ENCODE assay signal across 8 mouse cellular contexts in genomic region chrX:53269289-53270062, GRCm38 (mm10). TPM values are rescaled to one million over a fixed set of nuclear protein-coding genes. Genes with fewer than 3 reads are reported as not detected.
DNase-seq lines count a peak whose midpoint lies in the region; ATAC-seq and TF ChIP-seq lines count a peak whose summit lies in the region.

Gene Fam122b (minus strand): TSS chrX:53269805.

- no peaks in the 10 kb centered on the region for H3K79me2 ChIP-seq in liver, adult 2 months (ENCODE audit: control insufficient read depth, insufficient read depth, low read length)
- no peaks in the 10 kb centered on the region for H3K79me2 ChIP-seq in myocyte (ENCODE audit: control insufficient read depth, insufficient read depth)

- DNase-seq in A20 (ENCODE audit: low read depth, low spot score), result peak; percentile 88
- DNase-seq in liver, adult 2 months (ENCODE audit: extremely low read depth, low read depth, low spot score), result peak; percentile 66
- DNase-seq in splenic B cell, adult 2 months (ENCODE audit: low read depth, low spot score), result peak; percentile 94

- peak within 1 kb of the TSS; percentile 74 for H3K4me2 ChIP-seq in heart, embryonic 11.5 days
- peak within 1 kb of the TSS; percentile 69 for H3K4me2 ChIP-seq in kidney, embryonic 16.5 days (replicated peaks; ENCODE audit: low read depth, low read length)
- H3K4me2 ChIP-seq in myocyte (ENCODE audit: low read depth), result peak within 1 kb of the TSS; percentile 73

- TF ChIP-seq POLR2A in bone marrow macrophage, adult 2 months (IDR thresholded peaks at IDR 0.05; ENCODE audit: borderline replicate concordance, low read depth, low read length), result no peak
- peak; percentile 18; the same call in 1 of the 2 replicates for TF ChIP-seq POLR2A in embryonic fibroblast, embryonic 13.5 days (IDR thresholded peaks at IDR 0.05; ENCODE audit: low read depth, low read length)
- TF ChIP-seq POLR2A in liver, adult 2 months (IDR thresholded peaks at IDR 0.05; ENCODE audit: extremely low read depth, insufficient read depth, low read length), result 0 out of 2 replicates have a peak, but pooled peaks have one; percentile 6
- TF ChIP-seq POLR2A in myocyte (IDR thresholded peaks at IDR 0.05; ENCODE audit: insufficient read length, low read depth), result no peak

- peak; percentile 73 for ATAC-seq in heart, embryonic 11.5 days (replicated peaks; ENCODE audit: insufficient number of reproducible peaks, low FRiP score, low TSS enrichment)
- peak; percentile 86 for ATAC-seq in kidney, embryonic 16.5 days (ENCODE audit: low FRiP score, low TSS enrichment)

- peak within 1 kb of the TSS; percentile 70 for H3K9ac ChIP-seq in heart, embryonic 11.5 days (ENCODE audit: low read depth, low read length)
- peak within 1 kb of the TSS; percentile 64 for H3K9ac ChIP-seq in kidney, embryonic 16.5 days (replicated peaks; ENCODE audit: low read length)
- peak within 1 kb of the TSS; percentile 63 for H3K9ac ChIP-seq in liver, adult 2 months (ENCODE audit: low read depth, low read length)

- H3K9me3 ChIP-seq in heart, embryonic 11.5 days (replicated peaks; ENCODE audit: control insufficient read depth, low read length), result no peaks in the 10 kb centered on the region
- no peaks in the 10 kb centered on the region for H3K9me3 ChIP-seq in kidney, embryonic 16.5 days (ENCODE audit: low read length)

- H3ac ChIP-seq in myocyte (ENCODE audit: control insufficient read depth, insufficient read length), result peak within 1 kb of the TSS; percentile 38

- H3K27ac ChIP-seq in bone marrow macrophage, adult 2 months (ENCODE audit: insufficient read depth, low read depth, low read length), result peak within 1 kb of the TSS; percentile 59
- H3K27ac ChIP-seq in embryonic fibroblast, embryonic 13.5 days (ENCODE audit: insufficient read depth, low read length), result peak within 1 kb of the TSS; percentile 27; the same call in 1 of the 2 replicates
- H3K27ac ChIP-seq in heart, embryonic 11.5 days (ENCODE audit: low read depth, low read length), result peak within 1 kb of the TSS; percentile 82
- peak within 1 kb of the TSS; percentile 84 for H3K27ac ChIP-seq in kidney, embryonic 16.5 days (ENCODE audit: low read length)
- no peak within 1 kb of the TSS for H3K27ac ChIP-seq in liver, adult 2 months (replicated peaks; ENCODE audit: insufficient read depth, low read depth, low read length)

- no peak for TF ChIP-seq CTCF in bone marrow macrophage, adult 2 months (IDR thresholded peaks at IDR 0.05; ENCODE audit: low read depth, low read length)
- TF ChIP-seq CTCF in embryonic fibroblast, embryonic 13.5 days (IDR thresholded peaks at IDR 0.05; ENCODE audit: borderline replicate concordance, insufficient read depth, low read length), result no peak
- TF ChIP-seq CTCF in liver, adult 2 months (IDR thresholded peaks at IDR 0.05; ENCODE audit: low read depth, low read length), result no peak

- 16% methylated on average over 40 of the region's 40 CpGs for WGBS in heart, embryonic 11.5 days (ENCODE audit: insufficient replicate concordance)
- WGBS in kidney, embryonic 16.5 days, result 26% methylated on average over 40 of the region's 40 CpGs
- WGBS in liver, adult 2 months, result under 1% methylated on average over 36 of the region's 40 CpGs

- no peaks in the 10 kb centered on the region for H3K4me1 ChIP-seq in bone marrow macrophage, adult 2 months (ENCODE audit: control insufficient read depth, insufficient read depth, low read length)
- H3K4me1 ChIP-seq in embryonic fibroblast, embryonic 13.5 days (ENCODE audit: control insufficient read depth, insufficient read depth, low read length), result no peaks in the 10 kb centered on the region
- H3K4me1 ChIP-seq in heart, embryonic 11.5 days (ENCODE audit: control insufficient read depth, insufficient read depth, low read length), result no peaks in the 10 kb centered on the region
- no peaks in the 10 kb centered on the region for H3K4me1 ChIP-seq in kidney, embryonic 16.5 days (ENCODE audit: insufficient read depth, low read length)
- H3K4me1 ChIP-seq in liver, adult 2 months (ENCODE audit: control insufficient read depth, insufficient read depth, low read length), result no peaks in the 10 kb centered on the region

- peak within 1 kb of the TSS; percentile 76 for H3K4me3 ChIP-seq in bone marrow macrophage, adult 2 months (ENCODE audit: insufficient read depth, low read length)
- peak within 1 kb of the TSS; percentile 69 for H3K4me3 ChIP-seq in embryonic fibroblast, embryonic 13.5 days (ENCODE audit: insufficient read depth, low read length)
- H3K4me3 ChIP-seq in heart, embryonic 11.5 days (ENCODE audit: low read depth, low read length), result peak within 1 kb of the TSS; percentile 66
- peak within 1 kb of the TSS; percentile 66 for H3K4me3 ChIP-seq in kidney, embryonic 16.5 days (ENCODE audit: low read length)
- H3K4me3 ChIP-seq in liver, adult 2 months (ENCODE audit: insufficient read depth, low read depth, low read length), result peak within 1 kb of the TSS; percentile 91
- peak within 1 kb of the TSS; percentile 30 for H3K4me3 ChIP-seq in myocyte

- H3K36me3 ChIP-seq in heart, embryonic 11.5 days (ENCODE audit: control insufficient read depth, insufficient read depth, low read length), result no peaks in the 10 kb centered on the region
- H3K36me3 ChIP-seq in kidney, embryonic 16.5 days (ENCODE audit: insufficient read depth, low read length), result no peaks in the 10 kb centered on the region
- H3K36me3 ChIP-seq in liver, adult 2 months (ENCODE audit: control insufficient read depth, insufficient read depth, low read length), result no peaks in the 10 kb centered on the region
- H3K36me3 ChIP-seq in myocyte (ENCODE audit: control insufficient read depth, insufficient read depth), result no peaks in the 10 kb centered on the region
- H3K36me3 ChIP-seq in splenic B cell, adult 2 months (ENCODE audit: control insufficient read depth, insufficient read depth, low read length, poor library complexity, severe bottlenecking), result 0 out of 2 replicates have a peak, but pooled peaks cover 2% of the 10 kb centered on the region

- no peaks in the 10 kb centered on the region for H3K27me3 ChIP-seq in heart, embryonic 11.5 days (ENCODE audit: control insufficient read depth, insufficient read depth, low read length)
- no peaks in the 10 kb centered on the region; the same call in 1 of the 2 replicates for H3K27me3 ChIP-seq in kidney, embryonic 16.5 days (ENCODE audit: insufficient read depth, low read length)
- H3K27me3 ChIP-seq in liver, adult 2 months (ENCODE audit: control insufficient read depth, insufficient read depth, low read length), result no peaks in the 10 kb centered on the region
- H3K27me3 ChIP-seq in myocyte (ENCODE audit: control insufficient read depth, insufficient read depth, insufficient read length), result no peaks in the 10 kb centered on the region
- H3K27me3 ChIP-seq in splenic B cell, adult 2 months (ENCODE audit: control insufficient read depth, insufficient read depth, low read length, poor library complexity, severe bottlenecking), result no peaks in the 10 kb centered on the region

TF ChIP-seq in myocyte, 11 proteins besides CTCF, POLR2A, EP300 and RAD21:
- TF ChIP-seq E2F4 (IDR thresholded peaks at IDR 0.05; ENCODE audit: insufficient read depth) (peak; percentile 80), MYOD1 (IDR thresholded peaks at IDR 0.05; ENCODE audit: control insufficient read depth in 1 of 3, insufficient read length in 2 of 3, low read depth in 2 of 3) (no peak), CEBPB (IDR thresholded peaks at IDR 0.05; ENCODE audit: insufficient read depth, poor library complexity, severe bottlenecking) (no peak), TCF3 (IDR thresholded peaks at IDR 0.05; ENCODE audit: insufficient read length, low read depth) (no peak)

RNA-seq across cellular contexts. Expression of gene Fam122b, which starts in this region (rescaled TPM):
- polyA plus RNA-seq in bone marrow macrophage, adult 2 months (2012; ENCODE audit: insufficient read depth, insufficient read length, missing spikeins), result 7.3 and 8.7 TPM in 2 replicates
- polyA plus RNA-seq in embryonic fibroblast, embryonic 13.5 days (2011; ENCODE audit: insufficient read length, low read depth, missing spikeins), result 5.9 and 6.4 TPM in 2 replicates
- 21.3 and 26.0 TPM in 2 replicates for polyA plus RNA-seq in heart, embryonic 11.5 days (2014; fragmentation: Nextera tagmentation; extraction: Ambion mirVana)
- 9.4 and 9.9 TPM in 2 replicates for polyA plus RNA-seq in kidney, embryonic 16.5 days (2015; fragmentation: Nextera tagmentation; extraction: Ambion mirVana)
- total RNA-seq in liver, adult 2 months (2014; rRNA removed), result 1.2 and 1.5 TPM in 2 replicates
- 1.0 and 1.6 TPM in 2 replicates for polyA plus RNA-seq in liver, adult 2 months (2012; rRNA removed)
- 1.1 TPM for polyA plus RNA-seq in myocyte (2012; fragmentation: generic; extraction: Trizol)

Comparison
In these comparisons a context has a peak if more than half of its experiments do, and no peak if none do; other contexts are left out.
1. H3K4me3 ChIP-seq: peak in every context shown above with its lines; median percentile 91 in liver, adult 2 months; 76 in bone marrow macrophage, adult 2 months; 69 in embryonic fibroblast, embryonic 13.5 days; 66 in heart, embryonic 11.5 days; 66 in kidney, embryonic 16.5 days; 30 in myocyte.
2. POLR2A ChIP-seq: peak in embryonic fibroblast, embryonic 13.5 days (single experiment) and liver, adult 2 months (single experiment); none in bone marrow macrophage, adult 2 months (single experiment) and myocyte (single experiment).
3. Peak in every context shown above with its lines, with median percentiles within 50 percentile points of each other: DNase-seq, H3K4me2 ChIP-seq and H3K9ac ChIP-seq.